Mouse (Mus musculus) G1E-ER4 (cell line): ENCODE measurements around the gene Gpr21. TPM values are rescaled to one million over a fixed set of nuclear protein-coding genes. Genes with fewer than 3 reads are reported as not detected.

ENCODE experiments used
- GATA1 ChIP-seq: IDR thresholded peaks from one replicate; pipeline ENCODE4 v1.8.0; 2012; ENCODE audit warnings: low read length, inconsistent platforms
- polyA plus RNA-seq: library from polyadenylated mRNA; stranded (reverse); fragments of >175 nt; gene quantifications from 2 replicates; pipeline ENCODE4 v1.2.3, GENCODE M21; 2012

The Gpr21 gene
- polyA plus RNA-seq, 1 experiment: not detected

GRCm38 (mm10) chr2:37549346-37550012 lies 33.3 kb downstream of the Gpr21 start:
- no peak for TF ChIP-seq GATA1

GRCm38 (mm10) chr2:37556366-37556765 lies 40.2 kb downstream of the Gpr21 start:
- TF ChIP-seq GATA1: no peak

GRCm38 (mm10) chr2:37565579-37565978 lies 49.4 kb downstream of the Gpr21 start:
- TF ChIP-seq GATA1: no peak

GRCm38 (mm10) chr2:37566035-37566434 lies 49.9 kb downstream of the Gpr21 start:
- no peak for TF ChIP-seq GATA1

- TF ChIP-seq GATA1: no peak
Measured at GRCm38 (mm10) chr2:37569888-37570287, 53.8 kb downstream of the Gpr21 start.

Other genes with a start within 250 kb of the Gpr21 start
- gene Olfr368, start 189.8 kb upstream of the Gpr21 start, polyA plus RNA-seq: not detected in 2 replicates
- 2.4 and 19.6 TPM in 2 replicates for gene Pdcl, start 157.0 kb upstream of the Gpr21 start, polyA plus RNA-seq
- 0.89 and 1.3 TPM in 2 replicates for gene Rc3h2, start 93.4 kb upstream of the Gpr21 start, polyA plus RNA-seq
- 0.58 and 0.77 TPM in 2 replicates for gene Zbtb26, start 73.2 kb upstream of the Gpr21 start, polyA plus RNA-seq
- 0.42 and 0.79 TPM in 2 replicates for gene Zbtb6, start 73.2 kb upstream of the Gpr21 start, polyA plus RNA-seq
- 2.6 and 3.3 TPM in 2 replicates for gene Rabgap1, start 73.1 kb upstream of the Gpr21 start, polyA plus RNA-seq
- 15.6 and 24.4 TPM in 2 replicates for gene Strbp, start 187.5 kb downstream of the Gpr21 start, polyA plus RNA-seq